Mouse (Mus musculus) hindbrain, embryonic 10.5 days (tissue): ENCODE results near the gene Scimp. TPM values are rescaled to one million over a fixed set of nuclear protein-coding genes. Genes with fewer than 3 reads are reported as not detected.

ENCODE experiments used
- DNase-seq: peaks from one replicate; pipeline ENCODE4 v3.0.0-alpha.2; 2017; ENCODE audit warnings: low spot score
- H3K27ac ChIP-seq: fragments of 300-500 bp; sonication (generic); 2 replicates; pipeline ENCODE4 v1.5.1; 2016; ENCODE audit warnings: mild to moderate bottlenecking, moderate library complexity
- H3K27me3 ChIP-seq: fragments of 300-500 bp; sonication (generic); 2 replicates; pipeline ENCODE4 v1.6.1; 2016; ENCODE audit warnings: mild to moderate bottlenecking; ENCODE audit not compliant: poor library complexity, insufficient read depth, severe bottlenecking
- H3K36me3 ChIP-seq: fragments of 300-500 bp; sonication (generic); 2 replicates; pipeline ENCODE4 v1.6.1; 2016; ENCODE audit warnings: mild to moderate bottlenecking, moderate library complexity
- H3K4me1 ChIP-seq: fragments of 300-500 bp; sonication (generic); replicated peaks from 2 replicates; pipeline ENCODE4 v1.6.1; 2016; ENCODE audit warnings: mild to moderate bottlenecking
- H3K4me3 ChIP-seq: fragments of 300-500 bp; sonication (generic); 2 replicates; pipeline ENCODE4 v1.5.1; 2016; ENCODE audit warnings: mild to moderate bottlenecking, moderate library complexity
- H3K9me3 ChIP-seq: fragments of 300-500 bp; sonication (generic); 2 replicates; pipeline ENCODE4 v1.6.1; 2016; ENCODE audit warnings: mild to moderate bottlenecking, moderate library complexity
- WGBS: fragments of 180-500 bp; shearing (Covaris S2); methylation state at CpG from one replicate; pipeline ENCODE4 v1.1.7; 2016; 5-methylcytosine and 5-hydroxymethylcytosine counted together
- polyA plus RNA-seq: library from polyadenylated mRNA; unstranded; fragments of >200 nt; fragmentation: Nextera tagmentation; extraction: Ambion mirVana; gene quantifications from 2 replicates; pipeline ENCODE4 v1.2.1, GENCODE M21; 2016

The Scimp gene
- polyA plus RNA-seq, 1 experiment from 2014 or later = not detected

GRCm38 (mm10) chr11:70807630-70808029 is 4.8 kb downstream of the Scimp start:
- Histone ChIP-seq H3K9me3 (no peaks in the 10 kb centered on the region), H3K27me3 (no peaks in the 10 kb centered on the region)

DNA sequence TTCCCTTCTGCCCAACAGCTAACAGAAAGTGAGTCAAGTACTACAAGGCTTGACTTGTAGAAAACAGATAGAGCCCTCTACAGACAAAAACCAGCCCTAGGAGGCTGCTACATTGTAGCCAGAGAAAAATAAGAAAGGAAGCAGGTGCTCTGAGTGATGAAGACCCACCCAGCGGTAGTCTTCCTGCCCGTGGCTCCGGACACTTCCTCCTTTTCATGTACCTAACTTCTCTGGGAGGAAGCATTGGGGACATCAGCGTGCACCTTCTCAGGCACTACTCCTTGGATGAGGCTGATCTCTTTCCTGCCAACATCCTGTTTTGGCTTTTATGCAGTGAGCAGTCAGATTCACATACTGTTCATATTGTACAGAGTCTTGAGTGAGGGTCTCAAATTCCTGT is 5.7 kb downstream of the Scimp start:
- Histone ChIP-seq H3K9me3 (no peaks in the 10 kb centered on the region), H3K27ac (no peak overlapping the region), H3K4me3 (no peak overlapping the region), H3K4me1 (0 out of 2 replicates have a peak, but pooled peaks cover 7% of the 10 kb centered on the region), H3K36me3 (no peaks in the 10 kb centered on the region), H3K27me3 (no peaks in the 10 kb centered on the region)
- no peak for DNase-seq
- WGBS = 89% methylated on average over 4 of the region's 4 CpGs

More at GRCm38 (mm10) chr11:70807630-70808029, 4.8 kb downstream of the Scimp start:
- 88% methylated on average over 4 of the region's 4 CpGs for WGBS
- no peak for DNase-seq
- Histone ChIP-seq H3K27ac (no peak overlapping the region), H3K4me1 (0 out of 2 replicates have a peak, but pooled peaks cover 7% of the 10 kb centered on the region), H3K4me3 (no peak overlapping the region), H3K36me3 (no peaks in the 10 kb centered on the region)

- H3K9me3 ChIP-seq = no peaks in the 10 kb centered on the region
- no peak for DNase-seq
- H3K27ac ChIP-seq = no peak overlapping the region
- 81% methylated on average over 8 of the region's 8 CpGs for WGBS
- no peaks in the 10 kb centered on the region for H3K36me3 ChIP-seq
- H3K4me3 ChIP-seq = no peak overlapping the region
- no peaks in the 10 kb centered on the region for H3K27me3 ChIP-seq
- 0 out of 2 replicates have a peak, but pooled peaks cover 7% of the 10 kb centered on the region for H3K4me1 ChIP-seq
Measured at GRCm38 (mm10) chr11:70805641-70806175, 6.7 kb downstream of the Scimp start.

DNA sequence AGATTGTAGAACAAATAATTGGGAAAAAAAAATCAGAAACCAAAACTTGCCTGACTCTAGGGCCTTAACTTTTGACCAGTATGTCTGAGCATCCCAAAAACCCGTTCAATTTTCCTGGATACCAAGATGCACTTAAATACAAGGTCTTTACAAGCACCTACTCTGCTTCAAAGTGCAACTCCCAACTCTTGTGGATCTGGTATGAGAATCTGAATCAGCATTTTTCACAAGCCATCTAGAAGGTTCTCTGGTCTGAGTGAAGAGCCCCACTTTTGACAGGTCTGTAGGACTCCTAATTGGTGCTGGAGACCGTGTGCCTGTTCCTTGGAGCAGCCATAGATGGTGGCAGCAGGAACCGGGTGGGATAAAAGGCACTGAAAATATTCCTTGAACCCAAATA is 8.0 kb downstream of the Scimp start:
- Histone ChIP-seq H3K9me3 (no peaks in the 10 kb centered on the region), H3K27me3 (no peaks in the 10 kb centered on the region), H3K4me3 (no peak overlapping the region), H3K36me3 (no peaks in the 10 kb centered on the region), H3K27ac (no peak overlapping the region), H3K4me1 (0 out of 2 replicates have a peak, but pooled peaks cover 7% of the 10 kb centered on the region)
- 79% methylated on average over 3 of the region's 3 CpGs for WGBS
- no peak for DNase-seq

- 89% methylated on average over 6 of the region's 6 CpGs for WGBS
- Histone ChIP-seq H3K36me3 (no peaks in the 10 kb centered on the region), H3K27ac (no peak overlapping the region), H3K4me1 (0 out of 2 replicates have a peak, but pooled peaks cover 3% of the 10 kb centered on the region), H3K9me3 (no peaks in the 10 kb centered on the region), H3K27me3 (no peaks in the 10 kb centered on the region), H3K4me3 (no peak overlapping the region)
- DNase-seq = no peak
Measured at GRCm38 (mm10) chr11:70803711-70804200, 8.6 kb downstream of the Scimp start.

- no peaks in the 10 kb centered on the region for H3K9me3 ChIP-seq
- no peak overlapping the region for H3K4me3 ChIP-seq
- WGBS = 77% methylated on average over 2 of the region's 2 CpGs
Measured at GRCm38 (mm10) chr11:70802865-70803261, 9.5 kb downstream of the Scimp start.

GRCm38 (mm10) chr11:70802208-70802864 is 10.1 kb downstream of the Scimp start:
- no peak overlapping the region for H3K4me3 ChIP-seq
- no peaks in the 10 kb centered on the region for H3K27me3 ChIP-seq
- WGBS = 87% methylated on average over 2 of the region's 2 CpGs
- H3K9me3 ChIP-seq = no peaks in the 10 kb centered on the region
- H3K27ac ChIP-seq = no peak overlapping the region
- DNase-seq = no peak
- no peaks in the 10 kb centered on the region for H3K4me1 ChIP-seq
- no peaks in the 10 kb centered on the region for H3K36me3 ChIP-seq

More at GRCm38 (mm10) chr11:70802865-70803261, 9.5 kb downstream of the Scimp start:
- H3K4me1 ChIP-seq = no peaks in the 10 kb centered on the region
- no peak overlapping the region for H3K27ac ChIP-seq
- H3K27me3 ChIP-seq = no peaks in the 10 kb centered on the region
- DNase-seq = no peak
- no peaks in the 10 kb centered on the region for H3K36me3 ChIP-seq

DNA sequence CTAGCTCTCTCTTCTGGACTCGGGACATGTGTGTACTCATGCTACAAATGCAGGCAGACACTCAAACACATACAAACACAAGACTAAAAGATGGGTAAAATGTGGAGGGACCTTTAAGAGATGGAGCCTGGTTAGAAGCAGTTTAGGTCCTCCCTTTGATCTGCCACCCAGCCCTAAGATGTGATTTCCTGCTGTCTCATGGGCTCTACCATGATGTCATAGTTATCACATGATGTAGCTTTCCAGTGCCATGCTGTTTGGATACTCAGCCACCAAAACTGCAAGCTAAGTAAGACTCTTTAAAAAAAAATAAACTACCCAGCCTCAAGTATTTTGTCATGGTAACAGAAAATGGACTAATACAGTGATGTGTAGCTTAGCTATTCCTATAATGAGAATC is 20.0 kb downstream of the Scimp start:
- Histone ChIP-seq H3K36me3 (no peaks in the 10 kb centered on the region), H3K9me3 (no peaks in the 10 kb centered on the region), H3K4me3 (no peak overlapping the region), H3K4me1 (no peaks in the 10 kb centered on the region), H3K27me3 (no peaks in the 10 kb centered on the region), H3K27ac (no peak overlapping the region)
- 90% methylated on average over 1 of the region's 1 CpGs for WGBS
- no peak for DNase-seq

GRCm38 (mm10) chr11:70791676-70792075 is 20.7 kb downstream of the Scimp start:
- WGBS = 88% methylated on average over 5 of the region's 5 CpGs
- Histone ChIP-seq H3K4me3 (no peak overlapping the region), H3K27me3 (no peaks in the 10 kb centered on the region), H3K4me1 (no peaks in the 10 kb centered on the region), H3K9me3 (no peaks in the 10 kb centered on the region), H3K36me3 (no peaks in the 10 kb centered on the region), H3K27ac (no peak overlapping the region)
- no peak for DNase-seq

- Histone ChIP-seq H3K4me3 (no peak overlapping the region), H3K27ac (no peak overlapping the region), H3K27me3 (no peaks in the 10 kb centered on the region), H3K36me3 (no peaks in the 10 kb centered on the region), H3K4me1 (no peaks in the 10 kb centered on the region), H3K9me3 (no peaks in the 10 kb centered on the region)
- WGBS = 79% methylated on average over 7 of the region's 7 CpGs
- DNase-seq = no peak
Measured at GRCm38 (mm10) chr11:70790874-70791551, 21.4 kb downstream of the Scimp start.

DNA sequence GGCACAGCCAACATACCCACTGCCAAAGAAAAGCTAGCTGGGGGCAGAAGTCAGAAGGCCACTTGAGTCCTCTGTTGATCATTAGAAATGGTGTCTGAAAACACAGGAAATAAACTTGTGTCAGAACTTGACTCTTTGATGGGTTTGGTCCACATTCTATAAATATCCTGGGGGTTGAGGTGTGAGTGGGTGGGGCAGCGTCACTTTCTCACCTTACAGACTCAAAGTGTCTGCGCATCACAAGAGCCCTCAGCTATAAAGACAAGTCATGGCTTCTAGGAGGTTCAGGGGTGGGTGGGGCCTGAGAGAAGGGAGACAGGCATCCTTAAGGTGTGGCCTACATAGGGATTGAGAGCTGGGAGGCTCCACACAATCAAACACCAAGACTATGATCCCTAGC is 22.0 kb downstream of the Scimp start:
- no peaks in the 10 kb centered on the region for H3K27me3 ChIP-seq
- WGBS = 91% methylated on average over 2 of the region's 2 CpGs
- DNase-seq = no peak
- H3K4me3 ChIP-seq = no peak overlapping the region
- no peaks in the 10 kb centered on the region for H3K36me3 ChIP-seq
- no peak overlapping the region for H3K27ac ChIP-seq
- no peaks in the 10 kb centered on the region for H3K4me1 ChIP-seq
- H3K9me3 ChIP-seq = no peaks in the 10 kb centered on the region

DNA sequence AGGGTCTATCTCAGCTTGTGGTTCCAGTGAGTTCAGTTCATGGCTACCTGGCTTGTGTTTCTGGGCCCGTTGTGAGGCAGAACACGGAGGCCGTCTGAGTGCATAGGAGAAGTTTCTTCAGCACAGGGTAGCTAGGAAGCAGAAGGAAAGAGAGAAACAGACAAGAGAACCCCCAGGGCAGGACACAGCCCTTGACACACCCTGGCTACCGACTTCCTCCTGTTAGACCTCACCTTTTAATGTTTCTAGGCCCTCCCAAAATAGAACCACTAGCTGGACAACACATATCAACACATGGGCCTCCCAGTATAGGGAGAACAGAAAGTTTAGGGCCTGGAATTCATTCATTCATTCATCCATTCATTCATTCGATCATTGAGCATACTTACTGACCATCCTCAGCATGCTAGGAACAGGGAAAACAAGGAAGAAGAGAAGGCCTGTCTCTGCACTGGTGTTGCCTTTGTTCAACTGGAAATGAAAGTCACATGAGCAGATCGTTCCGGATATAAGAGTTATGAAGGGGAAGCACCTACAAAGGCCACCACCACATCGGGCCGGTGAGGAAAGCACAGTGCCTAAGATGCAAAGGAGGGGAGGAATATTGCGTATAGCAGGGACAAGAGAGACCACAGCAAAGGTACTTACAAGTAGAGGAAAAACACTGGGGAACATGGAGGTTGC is 23.3 kb downstream of the Scimp start:
- Histone ChIP-seq H3K27ac (no peak overlapping the region), H3K9me3 (no peaks in the 10 kb centered on the region), H3K36me3 (no peaks in the 10 kb centered on the region), H3K27me3 (no peaks in the 10 kb centered on the region), H3K4me1 (no peaks in the 10 kb centered on the region), H3K4me3 (no peak overlapping the region)
- WGBS = 93% methylated on average over 10 of the region's 10 CpGs
- DNase-seq = no peak

- Histone ChIP-seq H3K27me3 (no peaks in the 10 kb centered on the region), H3K9me3 (no peaks in the 10 kb centered on the region), H3K4me3 (no peak overlapping the region), H3K36me3 (no peaks in the 10 kb centered on the region), H3K4me1 (no peaks in the 10 kb centered on the region), H3K27ac (no peak overlapping the region)
- no peak for DNase-seq
- WGBS = 78% methylated on average over 11 of the region's 11 CpGs
Measured at GRCm38 (mm10) chr11:70787052-70787451, 25.3 kb downstream of the Scimp start.
